Mouse (Mus musculus) lung, adult 2 months (tissue): ENCODE data around the gene Kdm2a.

ENCODE experiments used
- CTCF ChIP-seq: fragments of 200-500 bp; IDR thresholded peaks from 2 replicates; pipeline ENCODE4 v1.5.1; 2011; ENCODE audit warnings: mild to moderate bottlenecking, low read length, control low read depth; ENCODE audit not compliant: insufficient read depth
- POLR2A ChIP-seq: fragments of 200-500 bp; IDR thresholded peaks from 2 replicates; pipeline ENCODE4 v1.6.1; 2011; ENCODE audit warnings: low read depth, mild to moderate bottlenecking, control low read depth, low read length, borderline replicate concordance; ENCODE audit errors: extremely low read depth

DNA sequence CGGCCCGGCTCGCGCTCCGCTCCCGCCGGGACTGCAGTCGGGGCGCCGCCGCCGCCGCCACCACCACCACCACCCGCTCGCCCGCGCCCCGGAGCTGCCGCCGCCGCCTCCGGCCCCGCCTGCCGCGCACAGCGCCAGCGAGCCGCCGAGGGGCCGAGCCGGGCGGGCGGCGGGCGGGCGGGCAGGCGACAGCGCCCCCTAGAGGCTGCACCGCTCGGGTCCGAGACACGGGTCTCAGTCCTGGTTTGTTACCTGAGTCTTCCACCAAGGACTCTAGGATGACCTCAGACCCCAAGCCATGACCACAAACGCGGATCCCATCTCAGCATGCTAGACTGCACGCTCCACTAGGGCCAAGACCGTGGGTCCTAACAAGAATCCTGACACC lies 91.9 kb downstream of the Kdm2a start, which contains the start of gene Grk2:
- peak; percentile 44; the same call in 1 of the 2 replicates for TF ChIP-seq CTCF
- no peak for TF ChIP-seq POLR2A
